Mouse (Mus musculus): ENCODE measurements around the gene Rnft2. TPM values are rescaled to one million over a fixed set of nuclear protein-coding genes. Genes with fewer than 3 reads are reported as not detected.

Gene Rnft2
- polyA plus RNA-seq, 1 experiment from 2014 or later, result 2.8 TPM

- peaks cover 73% of the 10 kb centered on the region for H3K27me3 ChIP-seq (ENCODE audit: insufficient read depth, low read length)
- H3K9ac ChIP-seq (replicated peaks; ENCODE audit: low read length), result no peak overlapping the region
- H3K4me3 ChIP-seq (ENCODE audit: low read length), result no peak overlapping the region
- H3K36me3 ChIP-seq (ENCODE audit: insufficient read depth, low read length), result no peaks in the 10 kb centered on the region
- no peaks in the 10 kb centered on the region for H3K9me3 ChIP-seq (ENCODE audit: low read length)
- WGBS, result 57% methylated on average over 8 of the region's 8 CpGs
- H3K4me2 ChIP-seq (replicated peaks; ENCODE audit: low read depth, low read length), result no peak overlapping the region
- no peak overlapping the region for H3K27ac ChIP-seq (ENCODE audit: low read length)
- peaks cover 24% of the 10 kb centered on the region for H3K4me1 ChIP-seq (ENCODE audit: insufficient read depth, low read length)
- ATAC-seq (ENCODE audit: low FRiP score, low TSS enrichment), result no peak
These were observed 77.3 kb downstream of the Rnft2 start for GRCm38 (mm10) chr5:118167561-118167995.

- no peaks in the 10 kb centered on the region for H3K9me3 ChIP-seq (ENCODE audit: low read length)
- H3K4me1 ChIP-seq (ENCODE audit: insufficient read depth, low read length), result peaks cover 10% of the 10 kb centered on the region; the same call in 1 of the 2 replicates
- no peak overlapping the region for H3K9ac ChIP-seq (replicated peaks; ENCODE audit: low read length)
- no peak overlapping the region for H3K27ac ChIP-seq (ENCODE audit: low read length)
- no peak overlapping the region for H3K4me2 ChIP-seq (replicated peaks; ENCODE audit: low read depth, low read length)
- no peaks in the 10 kb centered on the region for H3K36me3 ChIP-seq (ENCODE audit: insufficient read depth, low read length)
- H3K4me3 ChIP-seq (ENCODE audit: low read length), result no peak overlapping the region
- H3K27me3 ChIP-seq (ENCODE audit: insufficient read depth, low read length), result peaks cover 64% of the 10 kb centered on the region
- no peak for ATAC-seq (ENCODE audit: low FRiP score, low TSS enrichment)
These were observed 79.5 kb downstream of the Rnft2 start for GRCm38 (mm10) chr5:118165462-118165861.

- no peak within 1 kb of the TSS for H3K4me2 ChIP-seq (replicated peaks; ENCODE audit: low read depth, low read length)
- H3K4me3 ChIP-seq (ENCODE audit: low read length), result no peak within 1 kb of the TSS
- H3K36me3 ChIP-seq (ENCODE audit: insufficient read depth, low read length), result no peaks in the 10 kb centered on the region
- no peak within 1 kb of the TSS for H3K9ac ChIP-seq (replicated peaks; ENCODE audit: low read length)
- H3K4me1 ChIP-seq (ENCODE audit: insufficient read depth, low read length), result peaks cover 6% of the 10 kb centered on the region; the same call in 1 of the 2 replicates
- no peak within 1 kb of the TSS for H3K27ac ChIP-seq (ENCODE audit: low read length)
- ATAC-seq (ENCODE audit: low FRiP score, low TSS enrichment), result no peak
- WGBS, result 59% methylated on average over 12 of the region's 12 CpGs
- peaks cover 58% of the 10 kb centered on the region for H3K27me3 ChIP-seq (ENCODE audit: insufficient read depth, low read length)
- no peaks in the 10 kb centered on the region for H3K9me3 ChIP-seq (ENCODE audit: low read length)
These were observed 80.3 kb downstream of the Rnft2 start, which contains the start of gene Hrk for GRCm38 (mm10) chr5:118164581-118164980. Gene Hrk, plus strand, starts transcription at chr5:118164648.

- Histone ChIP-seq H3K27ac (ENCODE audit: low read length) (no peak overlapping the region), H3K4me2 (replicated peaks; ENCODE audit: low read depth, low read length) (no peak overlapping the region), H3K36me3 (ENCODE audit: insufficient read depth, low read length) (no peaks in the 10 kb centered on the region), H3K4me3 (ENCODE audit: low read length) (no peak overlapping the region), H3K27me3 (ENCODE audit: insufficient read depth, low read length) (peaks cover 26% of the 10 kb centered on the region), H3K4me1 (ENCODE audit: insufficient read depth, low read length) (0 out of 2 replicates have a peak, but pooled peaks cover under 1% of the 10 kb centered on the region), H3K9ac (replicated peaks; ENCODE audit: low read length) (no peak overlapping the region), H3K9me3 (ENCODE audit: low read length) (no peaks in the 10 kb centered on the region)
- ATAC-seq (ENCODE audit: low FRiP score, low TSS enrichment), result no peak
- 34% methylated on average over 4 of the region's 4 CpGs for WGBS
These were observed 84.2 kb downstream of the Rnft2 start for GRCm38 (mm10) chr5:118160691-118161090.

GRCm38 (mm10) chr5:118156976-118157375, 87.9 kb downstream of the Rnft2 start:
- H3K36me3 ChIP-seq (ENCODE audit: insufficient read depth, low read length), result no peaks in the 10 kb centered on the region
- peaks cover 17% of the 10 kb centered on the region for H3K4me1 ChIP-seq (ENCODE audit: insufficient read depth, low read length)
- H3K27ac ChIP-seq (ENCODE audit: low read length), result no peak overlapping the region
- ATAC-seq (ENCODE audit: low FRiP score, low TSS enrichment), result no peak
- H3K9me3 ChIP-seq (ENCODE audit: low read length), result no peaks in the 10 kb centered on the region
- no peak overlapping the region for H3K9ac ChIP-seq (replicated peaks; ENCODE audit: low read length)
- H3K4me2 ChIP-seq (replicated peaks; ENCODE audit: low read depth, low read length), result no peak overlapping the region
- 31% methylated on average over 4 of the region's 4 CpGs for whole genome bisulfite sequencing
- peaks cover 6% of the 10 kb centered on the region for H3K27me3 ChIP-seq (ENCODE audit: insufficient read depth, low read length)
- H3K4me3 ChIP-seq (ENCODE audit: low read length), result no peak overlapping the region

GRCm38 (mm10) chr5:118155565-118155947, 89.4 kb downstream of the Rnft2 start:
- Histone ChIP-seq H3K9me3 (ENCODE audit: low read length) (no peaks in the 10 kb centered on the region), H3K27ac (ENCODE audit: low read length) (no peak overlapping the region), H3K4me2 (replicated peaks; ENCODE audit: low read depth, low read length) (peak overlapping the region; percentile 68), H3K27me3 (ENCODE audit: insufficient read depth, low read length) (no peaks in the 10 kb centered on the region), H3K9ac (replicated peaks; ENCODE audit: low read length) (peak overlapping the region; percentile 51), H3K36me3 (ENCODE audit: insufficient read depth, low read length) (peaks cover 7% of the 10 kb centered on the region; the same call in 1 of the 2 replicates), H3K4me1 (ENCODE audit: insufficient read depth, low read length) (peaks cover 17% of the 10 kb centered on the region), H3K4me3 (ENCODE audit: low read length) (peak overlapping the region; percentile 96)
- ATAC-seq (ENCODE audit: low FRiP score, low TSS enrichment), result no peak
- WGBS, result 18% methylated on average over 9 of the region's 9 CpGs

- under 1% methylated on average over 63 of the region's 67 CpGs for WGBS
- H3K9ac ChIP-seq (replicated peaks; ENCODE audit: low read length), result peak within 1 kb of the TSS; percentile 89
- H3K9me3 ChIP-seq (ENCODE audit: low read length), result no peaks in the 10 kb centered on the region
- peak within 1 kb of the TSS; percentile 68 for H3K4me2 ChIP-seq (replicated peaks; ENCODE audit: low read depth, low read length)
- peaks cover 17% of the 10 kb centered on the region for H3K4me1 ChIP-seq (ENCODE audit: insufficient read depth, low read length)
- H3K36me3 ChIP-seq (ENCODE audit: insufficient read depth, low read length), result peaks cover 7% of the 10 kb centered on the region; the same call in 1 of the 2 replicates
- peak; percentile 92 for ATAC-seq (ENCODE audit: low FRiP score, low TSS enrichment)
- peak within 1 kb of the TSS; percentile 96 for H3K4me3 ChIP-seq (ENCODE audit: low read length)
- peak within 1 kb of the TSS; percentile 72 for H3K27ac ChIP-seq (ENCODE audit: low read length)
- no peaks in the 10 kb centered on the region for H3K27me3 ChIP-seq (ENCODE audit: insufficient read depth, low read length)
These were observed 89.9 kb downstream of the Rnft2 start, which contains the start of gene Fbxw8 for GRCm38 (mm10) chr5:118154839-118155564. Gene Fbxw8, minus strand, starts transcription at chr5:118155464.

- H3K4me2 ChIP-seq (replicated peaks; ENCODE audit: low read depth, low read length), result no peak overlapping the region
- H3K9me3 ChIP-seq (ENCODE audit: low read length), result no peaks in the 10 kb centered on the region
- H3K9ac ChIP-seq (replicated peaks; ENCODE audit: low read length), result no peak overlapping the region
- H3K36me3 ChIP-seq (ENCODE audit: insufficient read depth, low read length), result peaks cover 7% of the 10 kb centered on the region; the same call in 1 of the 2 replicates
- no peak for ATAC-seq (ENCODE audit: low FRiP score, low TSS enrichment)
- 76% methylated on average over 3 of the region's 3 CpGs for WGBS
- no peak overlapping the region for H3K27ac ChIP-seq (ENCODE audit: low read length)
- H3K4me1 ChIP-seq (ENCODE audit: insufficient read depth, low read length), result peaks cover 16% of the 10 kb centered on the region
- H3K4me3 ChIP-seq (ENCODE audit: low read length), result no peak overlapping the region
- no peaks in the 10 kb centered on the region for H3K27me3 ChIP-seq (ENCODE audit: insufficient read depth, low read length)
These were observed 95.2 kb downstream of the Rnft2 start for GRCm38 (mm10) chr5:118149711-118150110.

- Histone ChIP-seq H3K9me3 (ENCODE audit: low read length) (no peaks in the 10 kb centered on the region), H3K27ac (ENCODE audit: low read length) (no peak overlapping the region), H3K4me1 (ENCODE audit: insufficient read depth, low read length) (peaks cover 17% of the 10 kb centered on the region), H3K4me3 (ENCODE audit: low read length) (no peak overlapping the region), H3K36me3 (ENCODE audit: insufficient read depth, low read length) (peaks cover 12% of the 10 kb centered on the region), H3K4me2 (replicated peaks; ENCODE audit: low read depth, low read length) (no peak overlapping the region), H3K9ac (replicated peaks; ENCODE audit: low read length) (no peak overlapping the region), H3K27me3 (ENCODE audit: insufficient read depth, low read length) (no peaks in the 10 kb centered on the region)
- 70% methylated on average over 10 of the region's 10 CpGs for WGBS
- ATAC-seq (ENCODE audit: low FRiP score, low TSS enrichment), result no peak
These were observed 97.7 kb downstream of the Rnft2 start for GRCm38 (mm10) chr5:118147264-118147663.

- no peak overlapping the region for H3K9ac ChIP-seq (replicated peaks; ENCODE audit: low read length)
- no peaks in the 10 kb centered on the region for H3K27me3 ChIP-seq (ENCODE audit: insufficient read depth, low read length)
- H3K4me1 ChIP-seq (ENCODE audit: insufficient read depth, low read length), result peaks cover 17% of the 10 kb centered on the region
- WGBS, result 55% methylated on average over 15 of the region's 15 CpGs
- ATAC-seq (ENCODE audit: low FRiP score, low TSS enrichment), result no peak
- no peaks in the 10 kb centered on the region for H3K9me3 ChIP-seq (ENCODE audit: low read length)
- H3K4me3 ChIP-seq (ENCODE audit: low read length), result no peak overlapping the region
- no peak overlapping the region for H3K27ac ChIP-seq (ENCODE audit: low read length)
- peaks cover 19% of the 10 kb centered on the region for H3K36me3 ChIP-seq (ENCODE audit: insufficient read depth, low read length)
- H3K4me2 ChIP-seq (replicated peaks; ENCODE audit: low read depth, low read length), result no peak overlapping the region
These were observed 98.8 kb downstream of the Rnft2 start for GRCm38 (mm10) chr5:118145999-118146679.
